In genomic region chr9:88658341-88658740, GRCm38 (mm10) we compare ENCODE assay signal across 7 mouse cellular contexts.
DNase-seq lines count a peak whose midpoint lies in the region; ATAC-seq and TF ChIP-seq lines count a peak whose summit lies in the region.
"Not testable (repeated sequence)": the region's sequence is repeated elsewhere in the genome, so short reads cannot be mapped to it uniquely, and the experiment has no call there.

No protein-coding gene starts in this region.

- H3K4me1 ChIP-seq in lung, embryonic 14.5 days (ENCODE audit: insufficient read depth), result not testable (repeated sequence)

- not testable (repeated sequence) for H3K36me3 ChIP-seq in lung, embryonic 14.5 days (ENCODE audit: insufficient read depth)

- H3K9me3 ChIP-seq in lung, embryonic 14.5 days (ENCODE audit: low read depth, low read length), result not testable (repeated sequence)

- intact Hi-C loops in heart, postnatal 14 days (cut with DNase I), result not testable (repeated sequence)

- H3K4me3 ChIP-seq in lung, embryonic 14.5 days (ENCODE audit: low read depth, low read length), result not testable (repeated sequence)

- peak; percentile 45 for DNase-seq in adrenal gland, postnatal 10 days
- peak; percentile 22 to 37 for DNase-seq in heart, postnatal 14 days
- peak; percentile 26 to 29 for DNase-seq in kidney, postnatal 4 days
- peak; percentile 57 for DNase-seq in lung, embryonic 14.5 days
- peak; percentile 46 for DNase-seq in lung, postnatal 14 days
- DNase-seq in ovary, postnatal 36 days (ENCODE audit: low spot score), result peak; percentile 27
- peak; percentile 50 for DNase-seq in testis, postnatal 14 days (ENCODE audit: low spot score)

- H3K4me2 ChIP-seq in lung, embryonic 14.5 days, result not testable (repeated sequence)

- H3K27ac ChIP-seq in lung, embryonic 14.5 days (ENCODE audit: low read depth), result not testable (repeated sequence)

- not testable (repeated sequence) for TF ChIP-seq CTCF in lung, embryonic 14.5 days (IDR thresholded peaks at IDR 0.05; ENCODE audit: low read depth)

- H3K27me3 ChIP-seq in lung, embryonic 14.5 days (ENCODE audit: insufficient read depth, low read length), result not testable (repeated sequence)

- ATAC-seq in lung, embryonic 14.5 days (ENCODE audit: insufficient read depth), result not testable (repeated sequence)

- not testable (repeated sequence) for H3K9ac ChIP-seq in lung, embryonic 14.5 days
